Mouse (Mus musculus) spleen, adult 2 months (tissue): ENCODE measurements around the gene Klc2. TPM values are rescaled to one million over a fixed set of nuclear protein-coding genes. Genes with fewer than 3 reads are reported as not detected.

Experiments
- DNase-seq, 2 experiments: peaks; one replicate each; pipeline versions ENCODE4 v3.0.0 to v3.0.0-alpha.2; 2012 to 2021; ENCODE audit warnings: low spot score in 2 of 2, low read depth in 1 of 2
- H3K27ac ChIP-seq: fragments of 200-500 bp; 2 replicates; pipeline ENCODE4 v1.5.1; 2012; ENCODE audit warnings: low read length, inconsistent platforms; ENCODE audit not compliant: insufficient read depth
- H3K27me3 ChIP-seq: fragments of 200-500 bp; 2 replicates; pipeline ENCODE4 v1.6.1; 2012; ENCODE audit warnings: mild to moderate bottlenecking, moderate library complexity, low read length, inconsistent platforms; ENCODE audit not compliant: control insufficient read depth, insufficient read depth
- H3K36me3 ChIP-seq: fragments of 200-500 bp; 2 replicates; pipeline ENCODE4 v1.6.1; 2012; ENCODE audit warnings: mild to moderate bottlenecking, low read length, inconsistent platforms; ENCODE audit not compliant: control insufficient read depth, insufficient read depth
- H3K4me1 ChIP-seq: fragments of 200-500 bp; 2 replicates; pipeline ENCODE4 v1.6.1; 2011; ENCODE audit warnings: inconsistent platforms; ENCODE audit not compliant: control insufficient read depth, insufficient read depth, insufficient read length
- H3K4me3 ChIP-seq: fragments of 200-500 bp; 2 replicates; pipeline ENCODE4 v1.5.1; 2011; ENCODE audit warnings: mild to moderate bottlenecking, inconsistent platforms; ENCODE audit not compliant: insufficient read depth, insufficient read length; ENCODE audit errors: extremely low read depth
- CTCF ChIP-seq: fragments of 200-500 bp; IDR thresholded peaks from 2 replicates; pipeline ENCODE4 v1.5.1; 2011; ENCODE audit warnings: mild to moderate bottlenecking, inconsistent platforms; ENCODE audit not compliant: insufficient read depth, insufficient read length, insufficient replicate concordance; ENCODE audit errors: extremely low read depth
- POLR2A ChIP-seq: fragments of 200-500 bp; IDR thresholded peaks from 2 replicates; pipeline ENCODE4 v1.6.1; 2011; ENCODE audit warnings: low read depth, low read length, inconsistent platforms
- WGBS: fragments of 180-500 bp; shearing (Covaris S2); methylation state at CpG from one replicate; pipeline ENCODE4 v1.1.7; 2018; 5-methylcytosine and 5-hydroxymethylcytosine counted together
- polyA plus RNA-seq: library from polyadenylated mRNA; depleted of rRNA; stranded (reverse); fragments of >200 nt; gene quantifications from 2 replicates; pipeline ENCODE4 v1.2.3, GENCODE M21; 2012

The Klc2 gene
- polyA plus RNA-seq, 1 experiment: 26.8 TPM

GRCm38 (mm10) chr19:5139640-5140039, 21.3 kb upstream of the Klc2 start:
- no peaks in the 10 kb centered on the region for H3K27me3 ChIP-seq
- no peak overlapping the region for H3K27ac ChIP-seq
- H3K4me3 ChIP-seq: no peak overlapping the region
- peak in 1 of 2 experiments; percentile 31 for DNase-seq
- no peaks in the 10 kb centered on the region for H3K4me1 ChIP-seq
- WGBS: 17% methylated on average over 2 of the region's 2 CpGs
- H3K36me3 ChIP-seq: peaks cover 23% of the 10 kb centered on the region
- no peak for TF ChIP-seq CTCF
- no peak for TF ChIP-seq POLR2A

GRCm38 (mm10) chr19:5131237-5131636, 12.9 kb upstream of the Klc2 start:
- Histone ChIP-seq H3K27ac (no peak overlapping the region), H3K4me1 (no peaks in the 10 kb centered on the region), H3K36me3 (peaks cover 15% of the 10 kb centered on the region), H3K4me3 (no peak overlapping the region), H3K27me3 (no peaks in the 10 kb centered on the region)
- WGBS: 56% methylated on average over 4 of the region's 4 CpGs
- DNase-seq: no peak
- no peak for TF ChIP-seq POLR2A
- no peak for TF ChIP-seq CTCF

- no peak overlapping the region for H3K27ac ChIP-seq
- DNase-seq: no peak
- H3K36me3 ChIP-seq: peaks cover 9% of the 10 kb centered on the region
- 19% methylated on average over 1 of the region's 1 CpGs for WGBS
- H3K4me3 ChIP-seq: no peak overlapping the region
- H3K4me1 ChIP-seq: no peaks in the 10 kb centered on the region
- TF ChIP-seq CTCF (no peak), POLR2A (no peak)
- no peaks in the 10 kb centered on the region for H3K27me3 ChIP-seq
Observed at GRCm38 (mm10) chr19:5129770-5130169, 11.4 kb upstream of the Klc2 start.

- H3K4me3 ChIP-seq: no peak overlapping the region
- no peak for DNase-seq
- H3K36me3 ChIP-seq: no peaks in the 10 kb centered on the region
- H3K4me1 ChIP-seq: no peaks in the 10 kb centered on the region
- 57% methylated on average over 7 of the region's 7 CpGs for WGBS
- H3K27ac ChIP-seq: no peak overlapping the region
- H3K27me3 ChIP-seq: 0 out of 2 replicates have a peak, but pooled peaks cover 3% of the 10 kb centered on the region
- no peak for TF ChIP-seq CTCF
- no peak for TF ChIP-seq POLR2A
Observed at GRCm38 (mm10) chr19:5124055-5124614, 5.8 kb upstream of the Klc2 start.

GRCm38 (mm10) chr19:5123241-5123640, 4.9 kb upstream of the Klc2 start:
- TF ChIP-seq CTCF (no peak), POLR2A (no peak)
- no peak for DNase-seq
- H3K4me3 ChIP-seq: no peak overlapping the region
- H3K27me3 ChIP-seq: 0 out of 2 replicates have a peak, but pooled peaks cover 3% of the 10 kb centered on the region
- no peak overlapping the region for H3K27ac ChIP-seq
- no peaks in the 10 kb centered on the region for H3K36me3 ChIP-seq
- H3K4me1 ChIP-seq: no peaks in the 10 kb centered on the region; the same call in none of the 2 replicates
- WGBS: 81% methylated on average over 3 of the region's 3 CpGs

GRCm38 (mm10) chr19:5122492-5122891, 4.1 kb upstream of the Klc2 start:
- 0 out of 2 replicates have a peak, but pooled peaks cover 3% of the 10 kb centered on the region for H3K27me3 ChIP-seq
- no peaks in the 10 kb centered on the region; the same call in none of the 2 replicates for H3K4me1 ChIP-seq
- no peak for TF ChIP-seq POLR2A

More at GRCm38 (mm10) chr19:5122492-5122891, 4.1 kb upstream of the Klc2 start:
- no peaks in the 10 kb centered on the region for H3K36me3 ChIP-seq
- H3K4me3 ChIP-seq: no peak overlapping the region
- DNase-seq: no peak
- WGBS: 80% methylated on average over 10 of the region's 10 CpGs
- H3K27ac ChIP-seq: no peak overlapping the region
